Mouse (Mus musculus): ENCODE data around the gene Mrpl45.

GRCm38 (mm10) chr11:97289276-97290230 is 26.0 kb upstream of the Mrpl45 start:
- no peak for TF ChIP-seq CTCF (IDR thresholded peaks at IDR 0.05; ENCODE audit: borderline replicate concordance, insufficient read depth, low read depth, low read length)
- TF ChIP-seq POLR2A (IDR thresholded peaks at IDR 0.05; ENCODE audit: borderline replicate concordance, insufficient read depth, low read length): no peak
